Mouse (Mus musculus) stomach, postnatal 0 days (tissue): ENCODE measurements around the gene Gm7694.

ENCODE experiments used
- CTCF ChIP-seq: IDR thresholded peaks from 2 replicates; pipeline ENCODE4 v1.5.1; 2016; ENCODE audit warnings: antibody characterized with exemption, low read depth, mild to moderate bottlenecking, moderate library complexity
- EP300 ChIP-seq: optimal IDR thresholded peaks from 2 replicates; pipeline ENCODE3; 2016; ENCODE audit warnings: antibody characterized with exemption

DNA sequence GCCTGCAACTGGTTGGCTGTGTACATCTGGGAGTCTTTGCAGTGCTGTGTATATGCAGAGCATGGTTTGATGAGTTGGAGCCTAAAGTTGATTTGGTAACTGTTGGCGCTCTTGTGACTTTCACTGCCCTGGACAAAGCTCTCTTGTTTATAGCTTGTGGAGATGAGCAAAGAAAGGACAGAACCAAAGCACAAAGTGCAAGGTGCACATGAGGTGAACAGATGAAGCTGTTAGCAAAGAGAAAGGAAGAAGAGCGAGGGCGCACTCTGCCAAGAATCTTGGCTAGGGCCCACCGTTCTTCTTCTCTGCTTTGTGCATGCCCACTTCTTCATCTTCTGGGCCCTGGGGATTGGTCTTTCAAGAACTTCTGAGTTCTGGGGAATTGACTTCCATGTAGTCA, 37.8 kb upstream of the Gm7694 start:
- no peak for TF ChIP-seq CTCF
- TF ChIP-seq EP300, result no peak
